Mouse (Mus musculus) c-Kit-positive CD71-positive TER-119-positive erythroid progenitor cells, embryonic 14.5 days (primary cell): ENCODE measurements at regions not wholly inside any gene's neighbourhood (a gene's known extent, or its start where the extent isn't known, plus 50 kb on each side); places are given as distances from the start of the nearest gene placed in this dataset.

ENCODE experiments used
- DNase-seq: peaks from one replicate; pipeline ENCODE4 v3.0.0-alpha.2; 2013; ENCODE audit warnings: low spot score

- no peak for DNase-seq
Observed at GRCm38 (mm10) chr3:100401080-100401479, 88.0 kb downstream of the Tent5c start.

- no peak for DNase-seq
Observed at GRCm38 (mm10) chr3:100397491-100397890, 91.6 kb downstream of the Tent5c start.

- DNase-seq, result no peak
Observed at GRCm38 (mm10) chr3:100394911-100395604, 94.1 kb downstream of the Tent5c start.

- DNase-seq, result no peak
Observed at GRCm38 (mm10) chr3:100393956-100394355, 95.2 kb downstream of the Tent5c start.

GRCm38 (mm10) chr3:100382181-100382580 lies 106.9 kb downstream of the Tent5c start:
- DNase-seq, result no peak

GRCm38 (mm10) chr3:100381363-100381762 lies 107.8 kb downstream of the Tent5c start:
- DNase-seq, result no peak

GRCm38 (mm10) chr3:100376162-100376561 lies 113.0 kb downstream of the Tent5c start:
- DNase-seq, result no peak

- no peak for DNase-seq
Observed at GRCm38 (mm10) chr3:100366884-100367840, 122.0 kb downstream of the Tent5c start.

GRCm38 (mm10) chr3:100366447-100366846 lies 122.7 kb downstream of the Tent5c start:
- DNase-seq, result no peak

GRCm38 (mm10) chr3:100365354-100365945 lies 123.7 kb downstream of the Tent5c start:
- DNase-seq, result no peak

GRCm38 (mm10) chr3:100364706-100365105 lies 124.4 kb downstream of the Tent5c start:
- DNase-seq, result no peak

GRCm38 (mm10) chr3:100362983-100363382 lies 126.1 kb downstream of the Tent5c start:
- DNase-seq, result no peak

- DNase-seq, result no peak
Observed at GRCm38 (mm10) chr3:100360019-100360418, 129.1 kb downstream of the Tent5c start.

GRCm38 (mm10) chr3:100359036-100359435 lies 130.1 kb downstream of the Tent5c start:
- peak; percentile 21 for DNase-seq

GRCm38 (mm10) chr3:100333478-100333877 lies 155.6 kb downstream of the Tent5c start:
- no peak for DNase-seq

- DNase-seq, result no peak
Observed at GRCm38 (mm10) chr3:100318357-100318756, 156.2 kb upstream of the Wdr3 start.

- no peak for DNase-seq
Observed at GRCm38 (mm10) chr3:100287818-100288217, 125.6 kb upstream of the Wdr3 start.

- DNase-seq, result no peak
Observed at GRCm38 (mm10) chr3:100266976-100267375, 104.8 kb upstream of the Wdr3 start.

GRCm38 (mm10) chr3:100264991-100265390 lies 102.8 kb upstream of the Wdr3 start:
- no peak for DNase-seq
